Mouse (Mus musculus) liver, postnatal 0 days (tissue): ENCODE measurements around the gene Pet117. TPM values are rescaled to one million over a fixed set of nuclear protein-coding genes. Genes with fewer than 3 reads are reported as not detected.
A peak's percentile ranks its signal among the peaks of the same experiment; 100 is the strongest.

Experiments used
- ATAC-seq: fragments of 200-750 bp; cut with Nextera tagmentation; 2 replicates; pipeline ENCODE4 v1.8.0; 2017; ENCODE audit warnings: mild to moderate bottlenecking, moderate library complexity
- DNase-seq: peaks from one replicate; pipeline ENCODE4 v3.0.0-alpha.2; 2016
- H3K27ac ChIP-seq: fragments of 300-500 bp; sonication (generic); 2 replicates; pipeline ENCODE4 v1.5.1; 2014; ENCODE audit warnings: antibody characterized with exemption, moderate library complexity, mild to moderate bottlenecking, low read depth
- H3K27me3 ChIP-seq: fragments of 300-500 bp; sonication (generic); 2 replicates; pipeline ENCODE4 v1.6.1; 2014; ENCODE audit warnings: low read length, control low read depth, mixed read lengths; ENCODE audit not compliant: insufficient read depth
- H3K36me3 ChIP-seq: fragments of 300-500 bp; sonication (generic); replicated peaks from 2 replicates; pipeline ENCODE4 v1.6.1; 2014; ENCODE audit warnings: mild to moderate bottlenecking, control low read depth, low read length, moderate library complexity, mixed read lengths; ENCODE audit not compliant: insufficient read depth
- H3K4me1 ChIP-seq: fragments of 300-500 bp; sonication (generic); 2 replicates; pipeline ENCODE4 v1.6.1; 2014; ENCODE audit warnings: antibody characterized with exemption, mild to moderate bottlenecking, control low read depth; ENCODE audit not compliant: insufficient read depth
- H3K4me2 ChIP-seq: fragments of 300-500 bp; sonication (generic); 2 replicates; pipeline ENCODE4 v1.6.1; 2014; ENCODE audit warnings: low read depth, mild to moderate bottlenecking, low read length, moderate library complexity, mixed read lengths
- H3K4me3 ChIP-seq: fragments of 300-500 bp; sonication (generic); 2 replicates; pipeline ENCODE4 v1.5.1; 2014; ENCODE audit warnings: low read depth, low read length
- H3K9ac ChIP-seq: fragments of 300-500 bp; sonication (generic); replicated peaks from 2 replicates; pipeline ENCODE4 v1.6.1; 2014; ENCODE audit warnings: mild to moderate bottlenecking, moderate library complexity
- H3K9me3 ChIP-seq: fragments of 300-500 bp; sonication (generic); 2 replicates; pipeline ENCODE4 v1.6.1; 2016; ENCODE audit warnings: mild to moderate bottlenecking, control low read depth, low read length, mixed read lengths
- CTCF ChIP-seq: sonication (generic); IDR thresholded peaks from 2 replicates; pipeline ENCODE4 v1.5.1; 2016; ENCODE audit warnings: antibody characterized with exemption, low read depth
- EP300 ChIP-seq: IDR thresholded peaks from 2 replicates; pipeline ENCODE4 v1.6.1; 2016; ENCODE audit warnings: antibody characterized with exemption, low read depth, mild to moderate bottlenecking
- WGBS: fragments of 180-500 bp; shearing (Covaris S2); extraction: QIAGEN DNeasy Blood & Tissue Kit; methylation state at CpG from one replicate; pipeline ENCODE4 v1.1.7; 2014; ENCODE audit not compliant: insufficient replicate concordance; 5-methylcytosine and 5-hydroxymethylcytosine counted together
- polyA plus RNA-seq: library from polyadenylated mRNA; unstranded; fragments of >200 nt; fragmentation: Nextera tagmentation; extraction: Ambion mirVana; gene quantifications from 2 replicates; pipeline ENCODE4 v1.2.1, GENCODE M21; 2015

The Pet117 gene
- polyA plus RNA-seq: 1.6 and 2.2 TPM in 2 replicates

- peak; percentile 97 for ATAC-seq
- peaks cover 5% of the 10 kb centered on the region for H3K36me3 ChIP-seq
Measured at GRCm38 (mm10) chr2:144368400-144369019, at the start of gene Pet117, which contains the start of gene Kat14. TSS of gene Pet117 (plus strand) at chr2:144368996. TSS of gene Kat14 (plus strand) at chr2:144368983.

DNA sequence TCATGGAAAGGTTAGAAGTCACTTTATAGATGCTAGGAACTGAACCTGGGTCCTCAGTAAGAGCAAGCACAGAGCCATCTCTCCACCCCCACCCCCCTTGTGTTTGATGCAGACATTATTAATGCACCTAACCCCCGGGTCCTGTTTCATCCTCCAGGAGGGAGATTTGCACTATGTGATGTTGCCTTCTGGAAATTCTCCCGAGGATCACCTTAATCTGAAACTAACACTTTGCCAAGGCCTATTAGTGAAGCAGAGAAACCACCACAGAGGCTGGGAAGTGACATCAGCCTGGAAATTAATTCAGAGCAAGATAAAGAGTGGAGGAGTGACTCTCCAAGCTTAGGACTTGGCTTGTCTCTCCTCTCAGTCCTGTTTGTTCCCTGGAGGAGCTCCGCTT, 44.6 kb upstream of the Pet117 start:
- TF ChIP-seq CTCF (no peak), EP300 (no peak)
- Histone ChIP-seq H3K4me2 (no peak overlapping the region), H3K27me3 (peaks cover 10% of the 10 kb centered on the region), H3K9me3 (no peaks in the 10 kb centered on the region), H3K4me3 (no peak overlapping the region), H3K27ac (no peak overlapping the region), H3K9ac (no peak overlapping the region), H3K36me3 (no peaks in the 10 kb centered on the region), H3K4me1 (no peaks in the 10 kb centered on the region)
- 61% methylated on average over 3 of the region's 3 CpGs for WGBS
- ATAC-seq (no peak), DNase-seq (no peak)

More at GRCm38 (mm10) chr2:144368400-144369019, at the start of gene Pet117, which contains the start of gene Kat14:
- H3K9ac ChIP-seq: peak within 1 kb of the TSS; percentile 83
- 4% methylated on average over 38 of the region's 38 CpGs for WGBS
- H3K4me1 ChIP-seq: peaks cover 16% of the 10 kb centered on the region; the same call in 1 of the 2 replicates
- H3K27me3 ChIP-seq: no peaks in the 10 kb centered on the region
- H3K4me3 ChIP-seq: peak within 1 kb of the TSS; percentile 93
- H3K27ac ChIP-seq: peak within 1 kb of the TSS; percentile 94
- peak; percentile 96 for DNase-seq
- peak within 1 kb of the TSS; percentile 84 for H3K4me2 ChIP-seq
- H3K9me3 ChIP-seq: no peaks in the 10 kb centered on the region
- TF ChIP-seq EP300: no peak
- TF ChIP-seq CTCF: no peak

GRCm38 (mm10) chr2:144329451-144329850, 39.3 kb upstream of the Pet117 start:
- Histone ChIP-seq H3K36me3 (no peaks in the 10 kb centered on the region), H3K9me3 (no peaks in the 10 kb centered on the region), H3K4me2 (peak overlapping the region; percentile 7; the same call in 1 of the 2 replicates), H3K4me1 (peaks cover 19% of the 10 kb centered on the region), H3K4me3 (no peak overlapping the region), H3K9ac (no peak overlapping the region), H3K27me3 (peaks cover 62% of the 10 kb centered on the region), H3K27ac (no peak overlapping the region)
- ATAC-seq (no peak), DNase-seq (no peak)
- TF ChIP-seq CTCF (no peak), EP300 (no peak)
- 9% methylated on average over 7 of the region's 10 CpGs for WGBS

- Histone ChIP-seq H3K4me2 (peak overlapping the region; percentile 7; the same call in 1 of the 2 replicates), H3K9ac (no peak overlapping the region), H3K36me3 (no peaks in the 10 kb centered on the region), H3K9me3 (no peaks in the 10 kb centered on the region), H3K27ac (no peak overlapping the region), H3K27me3 (peaks cover 65% of the 10 kb centered on the region), H3K4me3 (no peak overlapping the region), H3K4me1 (peaks cover 19% of the 10 kb centered on the region)
- ATAC-seq (no peak), DNase-seq (no peak)
- TF ChIP-seq CTCF (no peak), EP300 (no peak)
- 7% methylated on average over 10 of the region's 10 CpGs for WGBS
Measured at GRCm38 (mm10) chr2:144329937-144330336, 38.9 kb upstream of the Pet117 start.

GRCm38 (mm10) chr2:144330352-144330959, 38.3 kb upstream of the Pet117 start:
- H3K4me2 ChIP-seq: peak overlapping the region; percentile 83
- 4% methylated on average over 41 of the region's 41 CpGs for WGBS
- H3K27ac ChIP-seq: no peak overlapping the region
- no peak for TF ChIP-seq EP300
- no peak for TF ChIP-seq CTCF
- peak overlapping the region; percentile 61 for H3K4me3 ChIP-seq
- H3K27me3 ChIP-seq: peaks cover 66% of the 10 kb centered on the region
- DNase-seq: peak; percentile 15
- peaks cover 19% of the 10 kb centered on the region for H3K4me1 ChIP-seq
- ATAC-seq: peak; percentile 21; the same call in 1 of the 2 replicates
- no peaks in the 10 kb centered on the region for H3K9me3 ChIP-seq
- peak overlapping the region; percentile 30 for H3K9ac ChIP-seq
- H3K36me3 ChIP-seq: no peaks in the 10 kb centered on the region

GRCm38 (mm10) chr2:144330960-144331371, 37.8 kb upstream of the Pet117 start:
- H3K4me3 ChIP-seq: peak overlapping the region; percentile 61
- H3K36me3 ChIP-seq: no peaks in the 10 kb centered on the region
- peaks cover 19% of the 10 kb centered on the region for H3K4me1 ChIP-seq
- peak overlapping the region; percentile 83 for H3K4me2 ChIP-seq
- H3K27me3 ChIP-seq: peaks cover 66% of the 10 kb centered on the region
- 1% methylated on average over 40 of the region's 50 CpGs for WGBS
- H3K27ac ChIP-seq: no peak overlapping the region
- H3K9me3 ChIP-seq: no peaks in the 10 kb centered on the region
- TF ChIP-seq CTCF (no peak), EP300 (no peak)
- H3K9ac ChIP-seq: peak overlapping the region; percentile 30
- ATAC-seq (peak; percentile 19; the same call in 1 of the 2 replicates), DNase-seq (peak; percentile 27)
